Mouse (Mus musculus): ENCODE results near the gene Fam71e1.

DNA sequence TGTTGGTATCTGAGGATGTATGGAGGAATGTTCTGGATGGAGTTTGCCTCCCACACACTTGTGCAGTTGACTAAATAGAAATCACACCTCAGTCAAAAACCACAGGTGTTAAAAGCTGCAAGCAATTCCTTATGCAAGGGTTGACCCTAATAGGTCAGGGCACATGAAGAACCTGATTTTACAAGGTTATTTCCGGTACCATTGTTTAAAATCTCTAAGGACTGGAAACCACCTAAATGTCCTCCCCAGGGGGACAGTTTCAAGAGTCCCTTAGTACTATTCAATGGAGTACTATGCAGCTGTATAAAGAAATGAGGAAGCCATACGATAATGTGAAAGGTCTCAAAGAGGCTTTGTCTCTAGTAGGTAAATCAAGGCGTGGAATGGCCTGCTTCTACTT lies 49.9 kb downstream of the Fam71e1 start:
- TF ChIP-seq CTCF (IDR thresholded peaks at IDR 0.05; ENCODE audit: low read depth, low read length) = no peak
- TF ChIP-seq POLR2A (IDR thresholded peaks at IDR 0.05; ENCODE audit: extremely low read depth, insufficient read depth, low read length) = no peak
